Mouse (Mus musculus) kidney, adult 2 months (tissue): Measurements from ENCODE around the gene Zscan2. TPM values are rescaled to one million over a fixed set of nuclear protein-coding genes. Genes with fewer than 3 reads are reported as not detected.
A peak's percentile ranks its signal among the peaks of the same experiment; 100 is the strongest.

ENCODE experiments used
- DNase-seq: peaks from one replicate; pipeline ENCODE4 v3.0.0; 2021
- H3K27ac ChIP-seq: fragments of 200-500 bp; 2 replicates; pipeline ENCODE4 v1.5.1; 2012; ENCODE audit warnings: low read depth, low read length, control low read depth, inconsistent platforms; ENCODE audit not compliant: insufficient read depth
- H3K27me3 ChIP-seq: fragments of 200-500 bp; replicated peaks from 2 replicates; pipeline ENCODE4 v1.6.1; 2012; ENCODE audit warnings: mild to moderate bottlenecking, moderate library complexity, low read length, inconsistent platforms; ENCODE audit not compliant: control insufficient read depth, insufficient read depth
- H3K36me3 ChIP-seq: fragments of 200-500 bp; 2 replicates; pipeline ENCODE4 v1.6.1; 2012; ENCODE audit warnings: mild to moderate bottlenecking, moderate library complexity, low read length, inconsistent platforms; ENCODE audit not compliant: control insufficient read depth, insufficient read depth
- H3K4me1 ChIP-seq: fragments of 200-500 bp; 2 replicates; pipeline ENCODE4 v1.6.1; 2011; ENCODE audit warnings: low read length; ENCODE audit not compliant: control insufficient read depth, insufficient read depth
- H3K4me3 ChIP-seq: fragments of 200-500 bp; 2 replicates; pipeline ENCODE4 v1.5.1; 2011; ENCODE audit warnings: mild to moderate bottlenecking, low read depth, low read length, control low read depth; ENCODE audit not compliant: insufficient read depth
- CTCF ChIP-seq: fragments of 200-500 bp; conservative IDR thresholded peaks from 2 replicates; pipeline ENCODE4 v1.5.1; 2011; ENCODE audit warnings: low read depth, mild to moderate bottlenecking, control low read depth, low read length, moderate library complexity, mixed read lengths; ENCODE audit not compliant: insufficient read depth, insufficient read length
- POLR2A ChIP-seq: fragments of 200-500 bp; IDR thresholded peaks from one replicate; pipeline ENCODE4 v1.6.1; 2011; ENCODE audit warnings: low read depth, low read length, control low read depth
- WGBS: fragments of 180-500 bp; shearing (Covaris S2); methylation state at CpG from one replicate; pipeline ENCODE4 v1.1.7; 2018; 5-methylcytosine and 5-hydroxymethylcytosine counted together
- polyA plus RNA-seq: library from polyadenylated mRNA; depleted of rRNA; stranded (reverse); fragments of >200 nt; gene quantifications from 2 replicates; pipeline ENCODE4 v1.2.3, GENCODE M21; 2012

Gene Zscan2
- polyA plus RNA-seq, 1 experiment, result 5.4 TPM

GRCm38 (mm10) chr7:80865521-80865920 is 4.8 kb downstream of the Zscan2 start:
- H3K4me3 ChIP-seq, result no peak overlapping the region

GRCm38 (mm10) chr7:80866514-80867147 is 5.9 kb downstream of the Zscan2 start:
- Histone ChIP-seq H3K4me3 (no peak overlapping the region), H3K27me3 (no peaks in the 10 kb centered on the region), H3K27ac (peak overlapping the region; percentile 95), H3K36me3 (peaks cover 3% of the 10 kb centered on the region; the same call in 1 of the 2 replicates), H3K4me1 (peaks cover 21% of the 10 kb centered on the region)
- DNase-seq, result peak; percentile 76
- 31% methylated on average over 7 of the region's 7 CpGs for WGBS
- TF ChIP-seq POLR2A (no peak), CTCF (no peak)

More at GRCm38 (mm10) chr7:80865521-80865920, 4.8 kb downstream of the Zscan2 start:
- Histone ChIP-seq H3K4me1 (peaks cover 21% of the 10 kb centered on the region), H3K27me3 (no peaks in the 10 kb centered on the region), H3K27ac (peak overlapping the region; percentile 0; the same call in 1 of the 2 replicates), H3K36me3 (peaks cover 3% of the 10 kb centered on the region; the same call in 1 of the 2 replicates)
- no peak for DNase-seq
- no peak for TF ChIP-seq POLR2A
- no peak for TF ChIP-seq CTCF
- 84% methylated on average over 7 of the region's 7 CpGs for WGBS

- H3K27ac ChIP-seq, result peak overlapping the region; percentile 66; the same call in 1 of the 2 replicates
- no peak for TF ChIP-seq POLR2A
- TF ChIP-seq CTCF, result no peak
- peak; percentile 64 for DNase-seq
- H3K27me3 ChIP-seq, result no peaks in the 10 kb centered on the region
- 52% methylated on average over 2 of the region's 2 CpGs for WGBS
- H3K4me3 ChIP-seq, result no peak overlapping the region
- peaks cover 3% of the 10 kb centered on the region; the same call in 1 of the 2 replicates for H3K36me3 ChIP-seq
- peaks cover 21% of the 10 kb centered on the region for H3K4me1 ChIP-seq
These were observed 8.0 kb downstream of the Zscan2 start for GRCm38 (mm10) chr7:80868686-80869085.

- WGBS, result 90% methylated on average over 5 of the region's 5 CpGs
- Histone ChIP-seq H3K4me1 (no peaks in the 10 kb centered on the region; the same call in 1 of the 2 replicates), H3K27me3 (no peaks in the 10 kb centered on the region), H3K36me3 (peaks cover 2% of the 10 kb centered on the region; the same call in 1 of the 2 replicates), H3K27ac (no peak overlapping the region), H3K4me3 (no peak overlapping the region)
- TF ChIP-seq POLR2A, result no peak
- no peak for TF ChIP-seq CTCF
- DNase-seq, result no peak
These were observed 12.3 kb downstream of the Zscan2 start for GRCm38 (mm10) chr7:80873038-80873437.

GRCm38 (mm10) chr7:80873631-80874030 is 12.9 kb downstream of the Zscan2 start:
- no peak overlapping the region for H3K27ac ChIP-seq
- no peak for DNase-seq
- H3K36me3 ChIP-seq, result no peaks in the 10 kb centered on the region; the same call in 1 of the 2 replicates
- H3K27me3 ChIP-seq, result no peaks in the 10 kb centered on the region
- TF ChIP-seq CTCF (0 out of 2 replicates have a peak, but pooled peaks have one; percentile 9), POLR2A (no peak)
- no peak overlapping the region for H3K4me3 ChIP-seq
- no peaks in the 10 kb centered on the region for H3K4me1 ChIP-seq
- 96% methylated on average over 2 of the region's 2 CpGs for WGBS

GRCm38 (mm10) chr7:80875727-80876126 is 15.0 kb downstream of the Zscan2 start:
- Histone ChIP-seq H3K36me3 (no peaks in the 10 kb centered on the region), H3K4me1 (no peaks in the 10 kb centered on the region), H3K27me3 (no peaks in the 10 kb centered on the region), H3K4me3 (no peak overlapping the region), H3K27ac (no peak overlapping the region)
- 78% methylated on average over 37 of the region's 37 CpGs for WGBS
- no peak for DNase-seq
- no peak for TF ChIP-seq CTCF
- TF ChIP-seq POLR2A, result no peak

GRCm38 (mm10) chr7:80882830-80883505 is 22.2 kb downstream of the Zscan2 start:
- no peaks in the 10 kb centered on the region for H3K36me3 ChIP-seq
- peaks cover 5% of the 10 kb centered on the region; the same call in 1 of the 2 replicates for H3K4me1 ChIP-seq
- no peaks in the 10 kb centered on the region for H3K27me3 ChIP-seq
- 17% methylated on average over 14 of the region's 14 CpGs for WGBS
- H3K27ac ChIP-seq, result no peak overlapping the region
- DNase-seq, result peak; percentile 89
- TF ChIP-seq POLR2A, result no peak
- peak; percentile 54 for TF ChIP-seq CTCF
- H3K4me3 ChIP-seq, result peak overlapping the region; percentile 29
